8 mouse cellular contexts compared by ENCODE assay signal in genomic region chr14:87415808-87416721, GRCm38 (mm10). TPM values are rescaled to one million over a fixed set of nuclear protein-coding genes. Genes with fewer than 3 reads are reported as not detected.
DNase-seq lines count a peak whose midpoint lies in the region; ATAC-seq and TF ChIP-seq lines count a peak whose summit lies in the region.

Gene Tdrd3 (plus strand): TSS chr14:87416639.

- H3K4me2 ChIP-seq in kidney, embryonic 14.5 days (replicated peaks; ENCODE audit: low read depth, low read length): peak within 1 kb of the TSS; percentile 60
- peak within 1 kb of the TSS; percentile 71 for H3K4me2 ChIP-seq in limb, embryonic 15.5 days

- peak within 1 kb of the TSS; percentile 91 for H3K4me3 ChIP-seq in bone marrow macrophage, adult 2 months (ENCODE audit: insufficient read depth, low read length)
- peak within 1 kb of the TSS; percentile 95 for H3K4me3 ChIP-seq in embryonic fibroblast, embryonic 13.5 days (ENCODE audit: insufficient read depth, low read length)
- peak within 1 kb of the TSS; percentile 51 for H3K4me3 ChIP-seq in kidney, embryonic 14.5 days (ENCODE audit: low read length)
- peak within 1 kb of the TSS; percentile 82 for H3K4me3 ChIP-seq in limb, embryonic 15.5 days

- H3K36me3 ChIP-seq in kidney, embryonic 14.5 days (ENCODE audit: control insufficient read depth, insufficient read depth, low read length): no peaks in the 10 kb centered on the region
- H3K36me3 ChIP-seq in limb, embryonic 15.5 days: no peaks in the 10 kb centered on the region

- H3K9me3 ChIP-seq in kidney, embryonic 14.5 days (ENCODE audit: control insufficient read depth, low read length): no peaks in the 10 kb centered on the region
- no peaks in the 10 kb centered on the region for H3K9me3 ChIP-seq in limb, embryonic 15.5 days

- peak; percentile 96 for ATAC-seq in kidney, embryonic 14.5 days (ENCODE audit: low FRiP score, low TSS enrichment)
- peak; percentile 95 for ATAC-seq in limb, embryonic 15.5 days (ENCODE audit: insufficient number of reproducible peaks, low FRiP score, low TSS enrichment, low read depth)

- peak; percentile 95 for DNase-seq in A20 (ENCODE audit: low read depth, low spot score)
- peak; percentile 97 for DNase-seq in heart, adult 9 months (ENCODE audit: low spot score in 2 of 2)
- peak; percentile 68 to 82 for DNase-seq in monocyte, adult 2 months (ENCODE audit: low read depth in 1 of 2, low spot score in 2 of 2)
- peak; percentile 93 to 94 for DNase-seq in spleen, postnatal 36 days (ENCODE audit: low spot score in 2 of 2)

- H3K4me1 ChIP-seq in bone marrow macrophage, adult 2 months (ENCODE audit: control insufficient read depth, insufficient read depth, low read length): peaks cover 11% of the 10 kb centered on the region
- 0 out of 2 replicates have a peak, but pooled peaks cover 3% of the 10 kb centered on the region for H3K4me1 ChIP-seq in embryonic fibroblast, embryonic 13.5 days (ENCODE audit: control insufficient read depth, insufficient read depth, low read length)
- H3K4me1 ChIP-seq in kidney, embryonic 14.5 days (ENCODE audit: control insufficient read depth, insufficient read depth, low read length): 0 out of 2 replicates have a peak, but pooled peaks cover 6% of the 10 kb centered on the region
- H3K4me1 ChIP-seq in limb, embryonic 15.5 days: peaks cover 17% of the 10 kb centered on the region; the same call in 1 of the 2 replicates

- no peak for TF ChIP-seq POLR2A in bone marrow macrophage, adult 2 months (IDR thresholded peaks at IDR 0.05; ENCODE audit: borderline replicate concordance, low read depth, low read length)
- peak; percentile 87 for TF ChIP-seq POLR2A in embryonic fibroblast, embryonic 13.5 days (IDR thresholded peaks at IDR 0.05; ENCODE audit: low read depth, low read length)

- no peak for TF ChIP-seq CTCF in bone marrow macrophage, adult 2 months (IDR thresholded peaks at IDR 0.05; ENCODE audit: low read depth, low read length)
- TF ChIP-seq CTCF in embryonic fibroblast, embryonic 13.5 days (IDR thresholded peaks at IDR 0.05; ENCODE audit: borderline replicate concordance, insufficient read depth, low read length): no peak

- H3K27me3 ChIP-seq in kidney, embryonic 14.5 days (ENCODE audit: control insufficient read depth, insufficient read depth, low read length): no peaks in the 10 kb centered on the region
- no peaks in the 10 kb centered on the region for H3K27me3 ChIP-seq in limb, embryonic 15.5 days

- H3K9ac ChIP-seq in kidney, embryonic 14.5 days (ENCODE audit: low read depth, low read length): peak within 1 kb of the TSS; percentile 97
- H3K9ac ChIP-seq in limb, embryonic 15.5 days: peak within 1 kb of the TSS; percentile 97

- H3K27ac ChIP-seq in bone marrow macrophage, adult 2 months (ENCODE audit: insufficient read depth, low read depth, low read length): peak within 1 kb of the TSS; percentile 89
- peak within 1 kb of the TSS; percentile 96 for H3K27ac ChIP-seq in embryonic fibroblast, embryonic 13.5 days (ENCODE audit: insufficient read depth, low read length)
- peak within 1 kb of the TSS; percentile 100 for H3K27ac ChIP-seq in kidney, embryonic 14.5 days (ENCODE audit: low read depth, low read length)
- H3K27ac ChIP-seq in limb, embryonic 15.5 days: peak within 1 kb of the TSS; percentile 99

- under 1% methylated on average over 85 of the region's 85 CpGs for WGBS in kidney, embryonic 14.5 days
- under 1% methylated on average over 85 of the region's 85 CpGs for WGBS in limb, embryonic 15.5 days

RNA-seq across cellular contexts. Expression of gene Tdrd3, which starts in this region (rescaled TPM):
- 14.8 and 19.4 TPM in 2 replicates for polyA plus RNA-seq in bone marrow macrophage, adult 2 months (2012; ENCODE audit: insufficient read depth, insufficient read length, missing spikeins)
- 24.2 and 32.6 TPM in 2 replicates for polyA plus RNA-seq in embryonic fibroblast, embryonic 13.5 days (2011; ENCODE audit: insufficient read length, low read depth, missing spikeins)
- 23.1 and 33.6 TPM in 2 replicates for polyA plus RNA-seq in kidney, embryonic 14.5 days (2014; fragmentation: Nextera tagmentation; extraction: Ambion mirVana)
- 29.4 and 32.4 TPM in 2 replicates for polyA plus RNA-seq in limb, embryonic 15.5 days (2015; fragmentation: Nextera tagmentation; extraction: Ambion mirVana)

Comparison
In these comparisons a context has a peak if more than half of its experiments do, and no peak if none do; other contexts are left out.
1. Peak in every context shown above with its lines: DNase-seq, ATAC-seq, H3K4me3 ChIP-seq and H3K27ac ChIP-seq.